Mouse (Mus musculus) hindbrain, embryonic 15.5 days (tissue): ENCODE data around the gene Nrl. TPM values are rescaled to one million over a fixed set of nuclear protein-coding genes. Genes with fewer than 3 reads are reported as not detected.

Source experiments
- ATAC-seq: fragments of 200-750 bp; cut with Nextera tagmentation; 2 replicates; pipeline ENCODE4 v1.8.0; 2017; ENCODE audit warnings: low read depth, moderate number of reproducible peaks, moderate TSS enrichment; ENCODE audit not compliant: low FRiP score
- H3K27ac ChIP-seq: fragments of 300-500 bp; sonication (generic); replicated peaks from 2 replicates; pipeline ENCODE4 v1.5.1; 2015; ENCODE audit warnings: mild to moderate bottlenecking, inconsistent platforms
- H3K27me3 ChIP-seq: fragments of 300-500 bp; sonication (generic); 2 replicates; pipeline ENCODE4 v1.6.1; 2015; ENCODE audit warnings: control low read depth, inconsistent platforms
- H3K36me3 ChIP-seq: fragments of 300-500 bp; sonication (generic); 2 replicates; pipeline ENCODE4 v1.6.1; 2015; ENCODE audit warnings: control low read depth, inconsistent platforms
- H3K4me1 ChIP-seq: fragments of 300-500 bp; sonication (generic); replicated peaks from 2 replicates; pipeline ENCODE4 v1.6.1; 2015; ENCODE audit warnings: control low read depth, inconsistent platforms
- H3K4me2 ChIP-seq: fragments of 300-500 bp; sonication (generic); 2 replicates; pipeline ENCODE4 v1.6.1; 2015; ENCODE audit warnings: moderate library complexity, mild to moderate bottlenecking, inconsistent platforms
- H3K4me3 ChIP-seq: fragments of 300-500 bp; sonication (generic); 2 replicates; pipeline ENCODE4 v1.5.1; 2015; ENCODE audit warnings: mild to moderate bottlenecking, inconsistent platforms
- H3K9ac ChIP-seq: fragments of 300-500 bp; sonication (generic); 2 replicates; pipeline ENCODE4 v1.6.1; 2015; ENCODE audit warnings: inconsistent platforms
- H3K9me3 ChIP-seq: fragments of 300-500 bp; sonication (generic); 2 replicates; pipeline ENCODE4 v1.6.1; 2016; ENCODE audit warnings: control low read depth, inconsistent platforms
- WGBS: fragments of 180-500 bp; shearing (Covaris S2); methylation state at CpG from one replicate; pipeline ENCODE4 v1.1.7; 2015; 5-methylcytosine and 5-hydroxymethylcytosine counted together
- polyA plus RNA-seq: library from polyadenylated mRNA; unstranded; fragments of >200 nt; fragmentation: Nextera tagmentation; extraction: Ambion mirVana; gene quantifications from 2 replicates; pipeline ENCODE4 v1.2.1, GENCODE M21; 2015

Nrl gene
- polyA plus RNA-seq, 1 experiment from 2014 or later: 0.10 TPM

DNA sequence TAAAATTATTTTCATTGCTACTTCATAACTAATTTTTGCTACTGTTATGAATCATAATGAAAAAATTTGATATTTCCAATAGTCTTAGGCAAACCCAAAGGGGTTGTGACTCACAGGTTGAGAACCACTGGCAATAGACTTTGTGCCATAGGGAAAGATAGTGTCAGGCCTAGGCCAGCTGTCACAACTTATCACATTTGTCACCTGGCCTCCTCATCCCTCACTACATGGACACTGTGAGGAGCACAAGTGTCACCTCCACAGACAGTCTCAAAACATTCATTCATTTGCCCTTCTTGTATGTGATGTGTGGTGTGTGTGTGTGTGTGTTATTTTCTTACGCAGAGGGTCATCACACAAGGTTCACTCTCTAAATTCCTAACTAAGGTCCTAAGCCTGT is 47.4 kb downstream of the Nrl start:
- Histone ChIP-seq H3K27ac (no peak overlapping the region), H3K9ac (no peak overlapping the region), H3K4me3 (no peak overlapping the region), H3K27me3 (no peaks in the 10 kb centered on the region), H3K9me3 (no peaks in the 10 kb centered on the region), H3K4me2 (no peak overlapping the region), H3K4me1 (peaks cover 11% of the 10 kb centered on the region; the same call in 1 of the 2 replicates), H3K36me3 (no peaks in the 10 kb centered on the region)
- ATAC-seq: no peak
- 100% methylated on average over 1 of the region's 1 CpGs for WGBS

DNA sequence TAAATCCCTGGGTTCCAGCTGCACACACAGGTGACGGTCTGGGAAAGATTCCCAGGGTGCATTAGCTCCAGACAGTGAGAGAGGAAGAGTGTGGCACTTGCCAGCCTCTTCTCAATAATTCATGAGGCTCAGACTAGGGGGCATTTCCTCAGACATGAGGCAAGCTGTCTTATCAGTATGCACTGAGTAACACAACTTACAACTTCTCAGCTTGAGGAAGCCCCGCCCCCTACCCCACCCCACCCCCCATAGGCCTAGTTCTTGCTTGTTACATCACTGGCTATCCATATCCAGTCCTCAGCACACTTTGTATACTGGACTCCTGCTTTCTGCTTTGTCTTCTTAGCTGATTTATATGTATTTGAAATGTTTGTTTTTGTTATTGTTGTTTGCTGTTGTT is 49.1 kb downstream of the Nrl start:
- WGBS: 50% methylated on average over 2 of the region's 2 CpGs

DNA sequence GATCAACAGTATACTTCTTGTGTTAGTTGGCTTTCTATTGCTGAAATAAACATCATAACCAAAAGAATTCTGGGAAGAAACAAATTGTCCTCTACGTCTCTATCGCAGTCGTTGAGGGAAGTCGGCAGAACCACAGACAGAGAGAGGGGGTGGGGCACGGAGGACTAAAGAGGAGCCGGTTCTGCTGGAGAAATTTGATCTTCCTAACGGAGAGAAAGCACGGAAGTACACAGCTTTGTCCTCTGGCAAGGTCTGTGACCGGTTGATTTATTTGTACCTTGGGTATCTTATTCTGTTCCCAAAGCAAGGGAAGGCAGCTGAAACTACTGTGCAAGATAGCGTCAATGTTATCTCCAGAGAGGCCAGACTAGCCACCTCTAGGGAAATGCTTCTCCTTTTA is 54.0 kb downstream of the Nrl start:
- no peaks in the 10 kb centered on the region for H3K27me3 ChIP-seq
- WGBS: 15% methylated on average over 10 of the region's 10 CpGs
- H3K9ac ChIP-seq: no peak overlapping the region
- H3K4me1 ChIP-seq: no peaks in the 10 kb centered on the region
- no peak overlapping the region for H3K27ac ChIP-seq
- H3K36me3 ChIP-seq: no peaks in the 10 kb centered on the region
- no peak for ATAC-seq
- H3K4me2 ChIP-seq: 0 out of 2 replicates have a peak overlapping the region, but pooled peaks have one; percentile 5
- no peak overlapping the region for H3K4me3 ChIP-seq
- H3K9me3 ChIP-seq: no peaks in the 10 kb centered on the region

More for the DNA sequence above, 49.1 kb downstream of the Nrl start:
- Histone ChIP-seq H3K9ac (no peak overlapping the region), H3K27ac (no peak overlapping the region), H3K27me3 (no peaks in the 10 kb centered on the region), H3K36me3 (no peaks in the 10 kb centered on the region), H3K4me3 (no peak overlapping the region), H3K4me1 (peaks cover 11% of the 10 kb centered on the region; the same call in 1 of the 2 replicates), H3K9me3 (no peaks in the 10 kb centered on the region), H3K4me2 (no peak overlapping the region)
- ATAC-seq: no peak

DNA sequence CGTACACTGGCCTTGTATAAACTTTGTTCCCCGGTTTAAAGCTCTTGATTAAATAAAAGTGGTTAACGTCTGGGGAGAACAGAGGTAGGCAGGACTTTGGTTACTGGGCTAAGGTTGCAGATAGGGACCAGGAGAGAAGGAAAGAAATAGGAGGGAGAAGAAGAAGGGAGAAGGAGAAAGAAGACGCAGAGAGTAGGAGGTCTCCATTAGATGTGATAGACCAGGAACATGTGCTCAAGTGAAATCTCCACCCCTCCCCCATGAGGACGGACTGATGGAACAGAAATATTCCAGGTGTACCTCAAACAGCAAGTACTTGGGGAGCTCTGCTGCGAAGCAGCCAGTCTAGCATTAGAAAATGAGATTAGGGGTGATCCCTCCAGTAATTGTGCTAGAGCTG is 55.0 kb downstream of the Nrl start:
- Histone ChIP-seq H3K4me2 (no peak overlapping the region), H3K27me3 (no peaks in the 10 kb centered on the region), H3K36me3 (no peaks in the 10 kb centered on the region), H3K27ac (no peak overlapping the region), H3K9ac (no peak overlapping the region), H3K9me3 (no peaks in the 10 kb centered on the region), H3K4me3 (no peak overlapping the region), H3K4me1 (no peaks in the 10 kb centered on the region)
- ATAC-seq: no peak
- 91% methylated on average over 6 of the region's 6 CpGs for WGBS

DNA sequence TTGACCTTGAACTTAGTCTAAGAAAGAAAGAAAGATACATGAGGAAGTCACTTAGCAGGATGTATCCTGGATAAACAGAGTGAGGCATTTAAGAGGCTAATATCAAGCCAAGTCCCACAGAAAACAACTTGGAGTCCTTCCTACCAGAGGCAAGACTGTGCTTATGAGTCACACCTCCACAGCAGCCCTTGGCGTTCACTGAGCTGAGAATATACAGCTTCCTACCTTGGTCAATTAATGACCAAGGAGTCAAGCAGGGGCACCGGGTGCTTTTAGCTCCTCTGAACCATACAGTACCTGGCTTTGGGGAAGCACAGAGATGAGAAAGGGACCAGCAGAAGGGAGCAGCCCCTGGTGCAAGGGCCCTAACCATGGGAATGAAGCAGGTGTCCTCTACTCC is 55.7 kb downstream of the Nrl start:
- Histone ChIP-seq H3K9me3 (no peaks in the 10 kb centered on the region), H3K27me3 (no peaks in the 10 kb centered on the region), H3K4me1 (no peaks in the 10 kb centered on the region), H3K9ac (no peak overlapping the region), H3K4me3 (no peak overlapping the region), H3K27ac (no peak overlapping the region), H3K4me2 (no peak overlapping the region), H3K36me3 (no peaks in the 10 kb centered on the region)
- WGBS: 88% methylated on average over 2 of the region's 2 CpGs
- ATAC-seq: no peak

Other genes starting within 250 kb of the Nrl start
- gene Dhrs4, start 46.2 kb downstream of the Nrl start, polyA plus RNA-seq: 25.2 and 26.3 TPM in 2 replicates
- gene Carmil3, start 34.3 kb downstream of the Nrl start, polyA plus RNA-seq: 26.3 and 30.5 TPM in 2 replicates
- 6.4 and 9.9 TPM in 2 replicates for gene Cpne6, start 14.5 kb downstream of the Nrl start, polyA plus RNA-seq
- 28.6 and 29.4 TPM in 2 replicates for gene Pck2, start 15.3 kb upstream of the Nrl start, polyA plus RNA-seq
- 111 and 114 TPM in 2 replicates for gene Dcaf11, start 35.0 kb upstream of the Nrl start, polyA plus RNA-seq
- 1.0 and 1.1 TPM in 2 replicates for gene A730061H03Rik, start 35.4 kb upstream of the Nrl start, polyA plus RNA-seq
- 0.17 and 0.41 TPM in 2 replicates for gene Fitm1, start 50.6 kb upstream of the Nrl start, polyA plus RNA-seq
- gene Psme1, start 53.1 kb upstream of the Nrl start, polyA plus RNA-seq: 221 and 222 TPM in 2 replicates
- 42.0 and 48.9 TPM in 2 replicates for gene Emc9, start 60.3 kb upstream of the Nrl start, polyA plus RNA-seq
- gene Psme2, start 66.1 kb upstream of the Nrl start, polyA plus RNA-seq: 178 and 204 TPM in 2 replicates
- 20.1 and 25.7 TPM in 2 replicates for gene Rnf31, start 66.7 kb upstream of the Nrl start, polyA plus RNA-seq
- 9.7 and 10.2 TPM in 2 replicates for gene Irf9, start 78.6 kb upstream of the Nrl start, polyA plus RNA-seq
- 14.6 and 17.8 TPM in 2 replicates for gene Rec8, start 93.1 kb upstream of the Nrl start, polyA plus RNA-seq
- gene Ipo4, start 111.0 kb upstream of the Nrl start, polyA plus RNA-seq: 119 and 126 TPM in 2 replicates
- 0.93 and 2.3 TPM in 2 replicates for gene Gm49378, start 112.9 kb upstream of the Nrl start, polyA plus RNA-seq
- 63.4 and 64.6 TPM in 2 replicates for gene Tm9sf1, start 118.8 kb upstream of the Nrl start, polyA plus RNA-seq
- gene Tssk4, start 125.2 kb upstream of the Nrl start, polyA plus RNA-seq: 0.30 and 0.40 TPM in 2 replicates
- 74.3 and 74.7 TPM in 2 replicates for gene Mdp1, start 135.5 kb upstream of the Nrl start, polyA plus RNA-seq
- gene Gmpr2, start 147.0 kb upstream of the Nrl start, polyA plus RNA-seq: 45.7 TPM in 2 replicates
- 554 and 597 TPM in 2 replicates for gene Nedd8, start 147.1 kb upstream of the Nrl start, polyA plus RNA-seq
- gene Tinf2, start 156.8 kb upstream of the Nrl start, polyA plus RNA-seq: 24.9 and 27.0 TPM in 2 replicates
- 0.31 and 0.60 TPM in 2 replicates for gene Tgm1, start 188.9 kb upstream of the Nrl start, polyA plus RNA-seq
- 58.9 and 60.6 TPM in 2 replicates for gene Rabggta, start 197.3 kb upstream of the Nrl start, polyA plus RNA-seq
- 75.6 and 81.8 TPM in 2 replicates for gene Dhrs1, start 220.7 kb upstream of the Nrl start, polyA plus RNA-seq
- 29.4 and 29.8 TPM in 2 replicates for gene Nop9, start 220.7 kb upstream of the Nrl start, polyA plus RNA-seq
- 0.26 and 0.39 TPM in 2 replicates for gene Cideb, start 233.5 kb upstream of the Nrl start, polyA plus RNA-seq
- gene Ltb4r2, start 236.4 kb upstream of the Nrl start, polyA plus RNA-seq: 0.54 and 0.84 TPM in 2 replicates
- 0.91 and 0.93 TPM in 2 replicates for gene Ltb4r1, start 241.0 kb upstream of the Nrl start, polyA plus RNA-seq